Mouse (Mus musculus): ENCODE results near the gene Snph. TPM values are rescaled to one million over a fixed set of nuclear protein-coding genes. Genes with fewer than 3 reads are reported as not detected.
"Not testable (repeated sequence)": the region's sequence is repeated elsewhere in the genome, so short reads cannot be mapped to it uniquely, and the experiment has no call there.

Gene Snph
- polyA plus RNA-seq, 1 experiment from 2014 or later = 0.95 TPM

- no peak for ATAC-seq (replicated peaks; ENCODE audit: low FRiP score)
- 75% methylated on average over 7 of the region's 7 CpGs for WGBS
- H3K4me1 ChIP-seq = peaks cover 10% of the 10 kb centered on the region
These were observed 3.1 kb downstream of the Snph start for GRCm38 (mm10) chr2:151629310-151629709.

GRCm38 (mm10) chr2:151628011-151628410, 4.4 kb downstream of the Snph start:
- no peak overlapping the region for H3K27ac ChIP-seq
- H3K4me3 ChIP-seq (replicated peaks) = no peak overlapping the region
- H3K36me3 ChIP-seq = no peaks in the 10 kb centered on the region
- H3K4me2 ChIP-seq = no peak overlapping the region
- H3K27me3 ChIP-seq = peaks cover 28% of the 10 kb centered on the region
- no peak overlapping the region for H3K9ac ChIP-seq
- no peak for ATAC-seq (replicated peaks; ENCODE audit: low FRiP score)
- no peaks in the 10 kb centered on the region for H3K9me3 ChIP-seq (replicated peaks)
- peaks cover 10% of the 10 kb centered on the region for H3K4me1 ChIP-seq
- 90% methylated on average over 3 of the region's 3 CpGs for WGBS

More at GRCm38 (mm10) chr2:151629310-151629709, 3.1 kb downstream of the Snph start:
- Histone ChIP-seq H3K27ac (no peak overlapping the region), H3K4me3 (replicated peaks) (no peak overlapping the region), H3K9me3 (replicated peaks) (no peaks in the 10 kb centered on the region), H3K27me3 (peaks cover 40% of the 10 kb centered on the region), H3K4me2 (no peak overlapping the region), H3K36me3 (no peaks in the 10 kb centered on the region), H3K9ac (no peak overlapping the region)

- no peak for ATAC-seq (replicated peaks; ENCODE audit: low FRiP score)
These were observed 6.1 kb downstream of the Snph start for GRCm38 (mm10) chr2:151626296-151626695.

GRCm38 (mm10) chr2:151623776-151624175, 8.6 kb downstream of the Snph start:
- Histone ChIP-seq H3K9me3 (replicated peaks) (no peaks in the 10 kb centered on the region), H3K27me3 (no peaks in the 10 kb centered on the region), H3K4me1 (0 out of 2 replicates have a peak, but pooled peaks cover 2% of the 10 kb centered on the region), H3K4me3 (replicated peaks) (no peak overlapping the region), H3K27ac (no peak overlapping the region), H3K4me2 (no peak overlapping the region), H3K36me3 (no peaks in the 10 kb centered on the region), H3K9ac (no peak overlapping the region)
- no peak for ATAC-seq (replicated peaks; ENCODE audit: low FRiP score)
- WGBS = 44% methylated on average over 3 of the region's 3 CpGs

More at GRCm38 (mm10) chr2:151626296-151626695, 6.1 kb downstream of the Snph start:
- Histone ChIP-seq H3K4me1 (0 out of 2 replicates have a peak, but pooled peaks cover 2% of the 10 kb centered on the region), H3K36me3 (no peaks in the 10 kb centered on the region), H3K9ac (no peak overlapping the region), H3K9me3 (replicated peaks) (no peaks in the 10 kb centered on the region), H3K4me3 (replicated peaks) (no peak overlapping the region), H3K27me3 (peaks cover 15% of the 10 kb centered on the region), H3K4me2 (no peak overlapping the region), H3K27ac (no peak overlapping the region)
- 84% methylated on average over 7 of the region's 7 CpGs for WGBS

GRCm38 (mm10) chr2:151616551-151617329, 15.7 kb downstream of the Snph start:
- H3K9ac ChIP-seq = no peak overlapping the region
- H3K9me3 ChIP-seq (replicated peaks) = no peaks in the 10 kb centered on the region
- 40% methylated on average over 6 of the region's 6 CpGs for WGBS
- no peaks in the 10 kb centered on the region for H3K27me3 ChIP-seq
- no peak overlapping the region for H3K4me2 ChIP-seq
- H3K36me3 ChIP-seq = no peaks in the 10 kb centered on the region
- H3K4me3 ChIP-seq (replicated peaks) = no peak overlapping the region
- peaks cover 7% of the 10 kb centered on the region for H3K4me1 ChIP-seq
- peak; percentile 66 for ATAC-seq (replicated peaks; ENCODE audit: low FRiP score)
- H3K27ac ChIP-seq = no peak overlapping the region

GRCm38 (mm10) chr2:151615779-151616178, 16.6 kb downstream of the Snph start:
- H3K27me3 ChIP-seq; ATAC-seq (replicated peaks; ENCODE audit: low FRiP score): not testable (repeated sequence)
- 84% methylated on average over 6 of the region's 8 CpGs for WGBS

GRCm38 (mm10) chr2:151609974-151610373, 22.4 kb downstream of the Snph start:
- ATAC-seq (replicated peaks; ENCODE audit: low FRiP score) = peak; percentile 89
- peaks cover 14% of the 10 kb centered on the region for H3K4me1 ChIP-seq
- no peaks in the 10 kb centered on the region for H3K9me3 ChIP-seq (replicated peaks)
- H3K4me3 ChIP-seq (replicated peaks) = no peak overlapping the region
- 22% methylated on average over 3 of the region's 3 CpGs for WGBS
- no peaks in the 10 kb centered on the region for H3K36me3 ChIP-seq
- no peaks in the 10 kb centered on the region for H3K27me3 ChIP-seq
- no peak overlapping the region for H3K4me2 ChIP-seq
- peak overlapping the region; percentile 4; the same call in 1 of the 2 replicates for H3K27ac ChIP-seq
- no peak overlapping the region for H3K9ac ChIP-seq

More at GRCm38 (mm10) chr2:151615779-151616178, 16.6 kb downstream of the Snph start:
- H3K4me2 ChIP-seq; H3K4me3 ChIP-seq (replicated peaks); H3K9ac ChIP-seq; H3K4me1 ChIP-seq; H3K9me3 ChIP-seq (replicated peaks); H3K27ac ChIP-seq; H3K36me3 ChIP-seq: not testable (repeated sequence)

- Histone ChIP-seq H3K27me3 (no peaks in the 10 kb centered on the region), H3K4me3 (replicated peaks) (no peak overlapping the region), H3K27ac (no peak overlapping the region), H3K9me3 (replicated peaks) (no peaks in the 10 kb centered on the region), H3K4me2 (no peak overlapping the region), H3K9ac (no peak overlapping the region), H3K4me1 (peaks cover 16% of the 10 kb centered on the region), H3K36me3 (no peaks in the 10 kb centered on the region)
- WGBS = 79% methylated on average over 1 of the region's 1 CpGs
- no peak for ATAC-seq (replicated peaks; ENCODE audit: low FRiP score)
These were observed 24.0 kb downstream of the Snph start for GRCm38 (mm10) chr2:151608435-151608834.

- no peak for ATAC-seq (replicated peaks; ENCODE audit: low FRiP score)
- Histone ChIP-seq H3K4me1 (peaks cover 17% of the 10 kb centered on the region), H3K4me3 (replicated peaks) (no peak overlapping the region), H3K27ac (no peak overlapping the region), H3K9me3 (replicated peaks) (no peaks in the 10 kb centered on the region), H3K27me3 (no peaks in the 10 kb centered on the region), H3K36me3 (no peaks in the 10 kb centered on the region), H3K9ac (no peak overlapping the region), H3K4me2 (no peak overlapping the region)
- WGBS = 46% methylated on average over 11 of the region's 11 CpGs
These were observed 26.9 kb downstream of the Snph start for GRCm38 (mm10) chr2:151605437-151605987.

- 0 out of 2 replicates have a peak, but pooled peaks have one; percentile 23 for ATAC-seq (replicated peaks; ENCODE audit: low FRiP score)
- H3K4me1 ChIP-seq = peaks cover 11% of the 10 kb centered on the region; the same call in 1 of the 2 replicates
- WGBS = 24% methylated on average over 4 of the region's 4 CpGs
These were observed 28.8 kb downstream of the Snph start for GRCm38 (mm10) chr2:151603630-151604029.

GRCm38 (mm10) chr2:151602106-151602505, 30.3 kb downstream of the Snph start:
- no peak for ATAC-seq (replicated peaks; ENCODE audit: low FRiP score)
- Histone ChIP-seq H3K27ac (no peak overlapping the region), H3K9ac (no peak overlapping the region), H3K4me2 (no peak overlapping the region), H3K36me3 (no peaks in the 10 kb centered on the region), H3K4me3 (replicated peaks) (no peak overlapping the region), H3K27me3 (no peaks in the 10 kb centered on the region; the same call in 1 of the 2 replicates), H3K4me1 (peaks cover 11% of the 10 kb centered on the region; the same call in 1 of the 2 replicates), H3K9me3 (replicated peaks) (no peaks in the 10 kb centered on the region)
- 72% methylated on average over 4 of the region's 4 CpGs for WGBS

More at GRCm38 (mm10) chr2:151603630-151604029, 28.8 kb downstream of the Snph start:
- H3K4me2 ChIP-seq = no peak overlapping the region
- H3K9ac ChIP-seq = no peak overlapping the region
- no peak overlapping the region for H3K4me3 ChIP-seq (replicated peaks)
- H3K9me3 ChIP-seq (replicated peaks) = no peaks in the 10 kb centered on the region
- H3K27me3 ChIP-seq = no peaks in the 10 kb centered on the region; the same call in 1 of the 2 replicates
- no peaks in the 10 kb centered on the region for H3K36me3 ChIP-seq
- no peak overlapping the region for H3K27ac ChIP-seq

- Histone ChIP-seq H3K9ac (no peak overlapping the region), H3K36me3 (no peaks in the 10 kb centered on the region), H3K27me3 (no peaks in the 10 kb centered on the region; the same call in 1 of the 2 replicates), H3K9me3 (replicated peaks) (no peaks in the 10 kb centered on the region), H3K27ac (no peak overlapping the region), H3K4me2 (no peak overlapping the region), H3K4me1 (peaks cover 8% of the 10 kb centered on the region; the same call in 1 of the 2 replicates), H3K4me3 (replicated peaks) (no peak overlapping the region)
- WGBS = 69% methylated on average over 2 of the region's 2 CpGs
- ATAC-seq (replicated peaks; ENCODE audit: low FRiP score) = no peak
These were observed 34.3 kb downstream of the Snph start for GRCm38 (mm10) chr2:151598068-151598467.

All from kidney, embryonic 15.5 days (tissue).